Mouse (Mus musculus): ENCODE data around the gene Irf2bpl.

Gene Irf2bpl

GRCm38 (mm10) chr12:86867271-86868223, 17.1 kb downstream of the Irf2bpl start:
- no peak for DNase-seq (ENCODE audit: extremely low read depth, insufficient read length, low spot score)

- DNase-seq (ENCODE audit: extremely low read depth, insufficient read length, low spot score): no peak
Observed at GRCm38 (mm10) chr12:86864316-86865020, 20.1 kb downstream of the Irf2bpl start.

- no peak for DNase-seq (ENCODE audit: extremely low read depth, insufficient read length, low spot score)
Observed at GRCm38 (mm10) chr12:86859924-86860790, 24.4 kb downstream of the Irf2bpl start.

DNA sequence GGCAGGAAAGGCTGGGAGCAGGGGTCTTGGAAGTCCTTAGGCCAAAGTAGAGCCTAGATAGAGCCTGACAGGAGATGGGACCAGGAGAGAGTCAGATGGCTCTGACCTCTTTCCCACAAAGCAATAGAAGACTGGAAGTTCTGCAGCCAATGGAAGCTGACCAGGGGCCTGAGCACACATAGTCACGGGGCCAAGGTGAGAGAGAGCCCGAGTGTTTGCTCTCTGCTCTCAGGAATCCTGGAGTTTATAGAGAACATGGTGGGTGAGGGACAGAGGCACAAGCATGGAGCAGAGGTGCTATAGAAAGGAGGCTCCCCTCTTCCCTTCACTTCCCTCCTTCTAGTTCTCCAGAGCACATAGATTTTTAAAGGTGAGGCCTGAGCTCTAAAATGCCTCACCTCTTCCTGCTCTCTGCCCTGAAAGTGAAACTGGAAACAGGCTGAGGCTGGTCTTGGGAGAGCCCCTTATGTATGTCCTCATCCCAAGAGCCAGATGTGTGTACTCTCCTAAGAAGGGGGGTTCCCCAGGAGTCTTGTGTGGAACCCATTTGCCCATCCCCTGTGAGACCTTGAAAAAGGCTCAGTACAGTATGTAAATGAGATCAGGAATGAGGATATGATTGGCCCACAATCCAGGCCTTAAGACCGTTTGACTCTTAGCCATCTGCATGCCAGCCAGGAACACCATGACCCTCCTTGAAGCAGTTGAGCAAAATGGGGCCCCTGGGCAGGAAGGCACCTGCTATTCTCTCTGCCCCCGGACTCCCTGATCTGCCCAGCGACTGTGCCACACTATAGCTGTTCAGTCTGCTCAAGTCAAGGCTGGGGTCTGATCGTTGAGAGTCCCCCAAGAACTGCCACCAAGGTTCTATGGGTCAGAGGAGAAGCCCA, 25.4 kb downstream of the Irf2bpl start:
- DNase-seq (ENCODE audit: extremely low read depth, insufficient read length, low spot score): no peak

DNA sequence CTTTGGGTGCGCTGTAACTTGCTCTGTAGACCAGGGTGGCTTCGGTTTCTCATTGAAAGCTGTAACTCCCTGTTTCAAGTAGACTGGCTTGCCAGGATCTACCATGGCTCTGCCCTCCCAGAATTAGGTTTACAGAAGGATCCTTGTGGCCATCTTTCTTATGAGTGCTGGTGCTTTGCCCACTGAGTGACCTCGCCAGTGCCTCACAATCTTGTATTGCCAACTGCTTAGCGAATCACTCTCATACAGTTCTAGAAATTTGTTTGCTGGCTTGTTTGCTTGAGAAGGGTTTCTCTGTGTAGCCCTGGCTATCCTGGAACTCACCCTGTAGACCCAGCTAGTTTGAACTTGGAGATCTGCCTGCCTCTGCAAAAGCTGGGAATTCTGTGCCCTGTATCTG, 26.1 kb downstream of the Irf2bpl start:
- no peak for DNase-seq (ENCODE audit: extremely low read depth, insufficient read length, low spot score)

DNA sequence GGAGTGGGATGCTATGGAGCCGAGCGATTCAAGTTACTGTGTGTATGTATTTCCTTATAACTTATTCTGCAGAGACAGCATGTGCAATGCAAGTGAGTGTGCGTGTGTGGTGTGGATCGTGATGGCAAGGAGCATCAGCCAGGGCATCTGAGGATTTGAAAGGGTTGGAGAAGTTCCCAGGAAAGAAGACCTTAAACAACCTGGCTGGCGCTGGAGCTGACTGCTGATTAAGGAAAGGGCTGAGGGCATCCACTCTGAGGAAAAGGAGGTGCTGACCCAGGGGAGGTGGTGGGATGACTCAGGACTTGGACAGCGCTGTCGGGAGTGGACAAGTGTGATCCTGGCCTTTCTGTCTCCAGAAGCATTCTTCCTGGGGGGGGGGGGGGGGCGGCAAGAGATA, 27.3 kb downstream of the Irf2bpl start:
- peak; percentile 24 for DNase-seq (ENCODE audit: extremely low read depth, insufficient read length, low spot score)

- DNase-seq (ENCODE audit: extremely low read depth, insufficient read length, low spot score): no peak
Observed at GRCm38 (mm10) chr12:86855670-86856069, 28.9 kb downstream of the Irf2bpl start.

- no peak for DNase-seq (ENCODE audit: extremely low read depth, insufficient read length, low spot score)
Observed at GRCm38 (mm10) chr12:86853516-86853915, 31.1 kb downstream of the Irf2bpl start.

DNA sequence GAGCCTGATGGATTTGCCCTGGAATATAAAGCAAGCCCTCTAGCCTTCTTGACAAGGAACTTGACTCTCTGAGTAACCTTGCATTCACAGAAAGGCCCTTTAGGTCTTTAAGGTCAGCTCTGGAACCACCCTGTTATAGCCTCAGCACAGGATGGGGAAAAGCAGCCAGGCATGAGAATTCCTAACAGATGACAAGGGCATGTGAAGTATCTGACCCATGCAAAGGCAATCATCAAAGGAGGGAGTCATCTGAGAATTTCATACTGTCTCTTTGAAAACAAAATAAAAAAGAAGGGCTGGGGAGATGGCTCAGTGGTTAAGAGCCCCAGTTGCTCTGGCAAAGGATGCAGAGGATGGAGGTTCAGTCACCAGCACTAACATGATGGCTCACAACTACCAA, 33.3 kb downstream of the Irf2bpl start:
- no peak for DNase-seq (ENCODE audit: extremely low read depth, insufficient read length, low spot score)

DNA sequence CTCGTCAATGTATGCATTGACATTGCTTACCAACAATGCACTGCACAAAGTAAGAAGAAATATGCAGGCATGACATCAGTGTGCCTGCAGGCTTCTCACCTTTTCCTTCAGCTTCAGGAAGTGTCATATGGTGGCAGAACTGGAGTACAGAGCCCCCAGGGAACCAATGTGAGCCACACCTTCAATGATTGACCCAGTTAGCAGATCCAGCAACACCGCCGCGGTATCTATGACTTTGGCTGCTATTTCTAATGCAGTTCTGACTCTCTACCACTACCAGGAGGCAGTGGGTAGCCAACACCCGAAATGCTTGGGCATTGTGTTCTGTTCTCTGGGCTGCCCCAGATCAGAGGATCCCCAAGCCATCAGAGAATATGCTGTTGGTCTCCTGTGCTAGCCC, 33.9 kb downstream of the Irf2bpl start:
- DNase-seq (ENCODE audit: extremely low read depth, insufficient read length, low spot score): no peak

- DNase-seq (ENCODE audit: extremely low read depth, insufficient read length, low spot score): no peak
Observed at GRCm38 (mm10) chr12:86849945-86850626, 34.5 kb downstream of the Irf2bpl start.

GRCm38 (mm10) chr12:86842866-86843459, 41.6 kb downstream of the Irf2bpl start:
- DNase-seq (ENCODE audit: extremely low read depth, insufficient read length, low spot score): no peak

DNA sequence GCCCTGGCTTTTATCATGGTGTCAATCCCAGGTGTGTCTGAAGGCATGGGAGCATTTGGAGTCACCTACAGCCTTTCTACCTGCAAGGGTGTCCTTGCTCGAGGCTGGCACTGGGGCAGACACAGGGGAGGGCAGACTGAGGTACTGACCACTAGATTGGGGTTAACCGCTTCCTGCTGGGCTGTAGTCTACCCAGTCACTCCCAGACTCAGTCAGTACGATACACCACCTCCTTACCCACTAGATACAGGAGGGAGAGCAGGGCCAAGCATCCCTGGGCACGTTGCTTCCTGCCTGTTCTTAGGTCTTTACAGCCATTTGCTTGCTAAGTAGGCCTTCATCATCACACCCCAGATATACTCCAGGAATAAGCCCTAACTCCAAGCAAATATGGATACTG, 44.1 kb downstream of the Irf2bpl start:
- no peak for DNase-seq (ENCODE audit: extremely low read depth, insufficient read length, low spot score)

DNA sequence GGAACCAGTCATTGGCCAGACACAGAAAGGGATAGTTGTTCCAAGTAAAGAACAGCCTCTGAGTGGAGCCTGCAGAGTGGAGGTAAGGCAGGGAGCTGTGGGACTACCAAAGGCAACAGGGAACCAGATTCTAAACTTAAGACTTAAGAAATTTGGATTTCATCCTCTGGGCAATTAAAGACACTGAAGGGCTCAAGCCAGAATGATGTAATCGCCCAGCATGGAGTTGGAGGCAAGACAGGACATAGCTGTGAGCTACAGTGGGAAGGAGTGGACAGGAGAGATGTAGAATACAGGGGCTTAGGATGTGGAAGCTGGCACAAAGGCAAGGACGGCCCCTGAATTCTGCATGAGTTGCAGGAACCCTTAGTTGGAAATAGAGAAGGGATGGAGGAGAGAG, 46.4 kb downstream of the Irf2bpl start:
- DNase-seq (ENCODE audit: extremely low read depth, insufficient read length, low spot score): no peak

DNA sequence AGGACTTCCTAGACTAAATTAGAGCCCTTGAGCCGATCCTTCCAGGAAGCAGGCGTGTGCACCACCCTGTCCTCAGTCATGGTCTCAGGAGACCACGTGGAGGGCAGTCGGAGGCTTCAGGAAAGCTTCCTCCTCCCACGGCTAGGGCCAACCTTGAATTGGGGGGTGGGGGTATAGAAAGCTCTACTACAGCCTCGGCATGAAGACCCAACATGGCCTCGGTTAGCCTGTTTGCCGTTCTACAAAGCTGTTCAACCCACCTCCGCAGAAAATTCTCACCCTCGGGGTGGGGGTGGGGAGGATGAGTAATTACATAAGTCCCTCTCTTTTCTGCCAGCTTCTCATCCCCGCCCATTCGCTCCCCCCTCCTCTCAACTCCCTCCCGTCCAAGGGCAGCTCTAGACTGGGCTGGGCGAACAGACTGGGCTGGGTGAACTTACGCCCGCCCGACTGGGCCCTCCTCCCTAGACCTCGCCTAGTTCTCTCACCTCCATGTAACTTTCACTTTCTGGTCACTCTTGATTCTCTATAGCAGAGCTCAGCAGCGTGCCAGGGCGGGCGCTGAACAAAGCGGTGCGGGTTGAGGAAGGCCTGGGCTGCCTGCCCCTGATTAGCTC, 48.1 kb downstream of the Irf2bpl start:
- peak; percentile 94 for DNase-seq (ENCODE audit: extremely low read depth, insufficient read length, low spot score)

- DNase-seq (ENCODE audit: extremely low read depth, insufficient read length, low spot score): no peak
Observed at GRCm38 (mm10) chr12:86835899-86836298, 48.7 kb downstream of the Irf2bpl start.

GRCm38 (mm10) chr12:86834416-86834772, 50.2 kb downstream of the Irf2bpl start:
- peak; percentile 76 for DNase-seq (ENCODE audit: extremely low read depth, insufficient read length, low spot score)

DNA sequence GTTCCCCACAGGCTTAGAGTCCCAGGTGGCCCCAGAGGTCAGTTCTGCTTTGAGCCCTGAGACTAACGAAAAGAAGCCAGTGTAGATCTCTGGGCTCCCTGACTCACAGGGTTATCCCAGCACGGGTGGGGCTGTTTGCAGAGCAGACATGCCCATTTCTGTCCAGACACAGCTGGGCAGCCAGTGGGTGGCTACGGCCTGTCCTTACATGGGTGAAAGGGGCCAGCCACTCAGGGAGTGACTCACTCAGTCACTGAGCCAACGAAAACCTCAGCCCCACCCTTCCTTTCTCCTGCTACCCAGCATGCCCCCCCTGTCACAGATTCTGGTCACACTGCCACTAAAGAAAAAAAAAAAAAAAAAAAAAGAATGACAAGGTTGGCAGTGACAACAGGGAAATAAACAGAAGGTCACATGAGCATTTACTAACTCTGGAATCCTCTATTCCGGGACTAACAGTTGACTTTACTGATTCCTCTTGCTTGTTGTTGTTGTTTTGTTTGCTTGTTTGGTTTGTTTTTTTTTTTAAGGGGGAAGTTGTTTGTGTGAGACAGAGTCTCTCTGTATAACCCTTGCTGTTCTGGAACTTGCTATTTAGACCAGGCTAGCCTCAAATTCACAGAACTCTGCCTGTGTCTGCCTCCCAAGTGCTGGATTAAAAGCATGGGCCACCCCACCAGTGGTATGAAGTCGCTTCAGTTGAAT, 50.7 kb downstream of the Irf2bpl start:
- DNase-seq (ENCODE audit: extremely low read depth, insufficient read length, low spot score): peak; percentile 92
